8 mouse cellular contexts compared by ENCODE assay signal in genomic region chr17:34630761-34631301, GRCm38 (mm10). TPM values are rescaled to one million over a fixed set of nuclear protein-coding genes. Genes with fewer than 3 reads are reported as not detected.
DNase-seq lines count a peak whose midpoint lies in the region; ATAC-seq lines count a peak whose summit lies in the region.

No protein-coding gene starts in this region.

- ATAC-seq in kidney, embryonic 14.5 days (ENCODE audit: low FRiP score, low TSS enrichment), result no peak
- ATAC-seq in hindbrain, embryonic 11.5 days (ENCODE audit: low FRiP score), result no peak
- no peak for ATAC-seq in midbrain, embryonic 13.5 days
- ATAC-seq in activated CD4-positive, CD25-positive, alpha-beta regulatory T cell, adult 4 months, result no peak

- no peak overlapping the region for H3K27ac ChIP-seq in kidney, embryonic 14.5 days (ENCODE audit: low read depth, low read length)
- H3K27ac ChIP-seq in hindbrain, embryonic 11.5 days (ENCODE audit: low read depth, low read length), result no peak overlapping the region
- no peak overlapping the region for H3K27ac ChIP-seq in midbrain, embryonic 13.5 days

- DNase-seq in kidney, postnatal 14 days, result no peak
- DNase-seq in cerebellum, adult 9-10 months, result peak; percentile 68
- DNase-seq in hindbrain, embryonic 11.5 days (ENCODE audit: low spot score), result peak; percentile 27
- DNase-seq in embryo, embryonic 9.5 days (ENCODE audit: extremely low spot score), result no peak
- no peak for DNase-seq in layer of hippocampus, adult 11-12 months (ENCODE audit: low spot score)

- H3K4me2 ChIP-seq in kidney, embryonic 14.5 days (replicated peaks; ENCODE audit: low read depth, low read length), result peak overlapping the region; percentile 40
- peak overlapping the region; percentile 60 for H3K4me2 ChIP-seq in hindbrain, embryonic 11.5 days (replicated peaks; ENCODE audit: low read depth, low read length)
- H3K4me2 ChIP-seq in midbrain, embryonic 13.5 days (replicated peaks), result peak overlapping the region; percentile 91

- 3% methylated on average over 37 of the region's 48 CpGs for WGBS in kidney, embryonic 14.5 days
- WGBS in hindbrain, embryonic 11.5 days, result 2% methylated on average over 34 of the region's 48 CpGs
- 2% methylated on average over 45 of the region's 48 CpGs for WGBS in midbrain, embryonic 13.5 days

- no peaks in the 10 kb centered on the region for H3K9me3 ChIP-seq in kidney, embryonic 14.5 days (ENCODE audit: control insufficient read depth, low read length)
- H3K9me3 ChIP-seq in hindbrain, embryonic 11.5 days (ENCODE audit: control insufficient read depth, low read length), result no peaks in the 10 kb centered on the region
- H3K9me3 ChIP-seq in midbrain, embryonic 13.5 days, result no peaks in the 10 kb centered on the region

- peak overlapping the region; percentile 25 for H3K4me3 ChIP-seq in kidney, embryonic 14.5 days (ENCODE audit: low read length)
- peak overlapping the region; percentile 27 for H3K4me3 ChIP-seq in hindbrain, embryonic 11.5 days (ENCODE audit: low read depth, low read length)
- H3K4me3 ChIP-seq in midbrain, embryonic 13.5 days (replicated peaks), result peak overlapping the region; percentile 80

- peak overlapping the region; percentile 40; the same call in 1 of the 2 replicates for H3K9ac ChIP-seq in kidney, embryonic 14.5 days (ENCODE audit: low read depth, low read length)
- peak overlapping the region; percentile 11; the same call in 1 of the 2 replicates for H3K9ac ChIP-seq in hindbrain, embryonic 11.5 days (ENCODE audit: low read depth, low read length)
- peak overlapping the region; percentile 83 for H3K9ac ChIP-seq in midbrain, embryonic 13.5 days (replicated peaks)

- H3K27me3 ChIP-seq in kidney, embryonic 14.5 days (ENCODE audit: control insufficient read depth, insufficient read depth, low read length), result peaks cover 22% of the 10 kb centered on the region
- peaks cover 35% of the 10 kb centered on the region for H3K27me3 ChIP-seq in hindbrain, embryonic 11.5 days (ENCODE audit: control insufficient read depth, insufficient read depth, low read length)
- H3K27me3 ChIP-seq in midbrain, embryonic 13.5 days, result peaks cover 34% of the 10 kb centered on the region

- peaks cover 44% of the 10 kb centered on the region for H3K4me1 ChIP-seq in kidney, embryonic 14.5 days (ENCODE audit: control insufficient read depth, insufficient read depth, low read length)
- peaks cover 32% of the 10 kb centered on the region for H3K4me1 ChIP-seq in hindbrain, embryonic 11.5 days (replicated peaks; ENCODE audit: control insufficient read depth, insufficient read depth, low read length)
- H3K4me1 ChIP-seq in midbrain, embryonic 13.5 days (replicated peaks), result peaks cover 60% of the 10 kb centered on the region

- no peaks in the 10 kb centered on the region for H3K36me3 ChIP-seq in kidney, embryonic 14.5 days (ENCODE audit: control insufficient read depth, insufficient read depth, low read length)
- no peaks in the 10 kb centered on the region for H3K36me3 ChIP-seq in hindbrain, embryonic 11.5 days (ENCODE audit: control insufficient read depth, insufficient read depth, low read length)
- no peaks in the 10 kb centered on the region for H3K36me3 ChIP-seq in midbrain, embryonic 13.5 days

RNA-seq across cellular contexts. Expression of gene Prrt1, which starts 1.5 kb away (rescaled TPM):
- polyA plus RNA-seq in kidney, embryonic 14.5 days (2014; fragmentation: Nextera tagmentation; extraction: Ambion mirVana), result 0.16 and 0.18 TPM in 2 replicates
- polyA plus RNA-seq in hindbrain, embryonic 11.5 days (2014; fragmentation: Nextera tagmentation; extraction: Ambion mirVana), result 1.0 and 2.0 TPM in 2 replicates
- polyA plus RNA-seq in midbrain, embryonic 13.5 days (2015; fragmentation: Nextera tagmentation; extraction: Ambion mirVana), result 7.4 and 7.5 TPM in 2 replicates
- polyA plus RNA-seq in activated CD4-positive, CD25-positive, alpha-beta regulatory T cell, adult 4 months (2017; shearing (Covaris generic)), result 1 to 10 TPM in 1 of 2 experiments, under 1 TPM in 1; 0.34 to 1.4 TPM

RNA-seq across cellular contexts. Expression of gene Ppt2, which starts 2.5 kb away (rescaled TPM):
- polyA plus RNA-seq in kidney, embryonic 14.5 days (2014; fragmentation: Nextera tagmentation; extraction: Ambion mirVana), result 33.5 and 39.1 TPM in 2 replicates
- 23.6 and 26.0 TPM in 2 replicates for polyA plus RNA-seq in hindbrain, embryonic 11.5 days (2014; fragmentation: Nextera tagmentation; extraction: Ambion mirVana)
- 22.3 and 23.3 TPM in 2 replicates for polyA plus RNA-seq in midbrain, embryonic 13.5 days (2015; fragmentation: Nextera tagmentation; extraction: Ambion mirVana)
- 10 to 100 TPM; 13.3 to 16.8 TPM for polyA plus RNA-seq in activated CD4-positive, CD25-positive, alpha-beta regulatory T cell, adult 4 months (2017; shearing (Covaris generic))

RNA-seq across cellular contexts. Expression of gene Fkbpl, which starts 13.7 kb away (rescaled TPM):
- 14.8 and 16.5 TPM in 2 replicates for polyA plus RNA-seq in kidney, embryonic 14.5 days (2014; fragmentation: Nextera tagmentation; extraction: Ambion mirVana)
- 16.4 and 17.2 TPM in 2 replicates for polyA plus RNA-seq in hindbrain, embryonic 11.5 days (2014; fragmentation: Nextera tagmentation; extraction: Ambion mirVana)
- 17.0 and 18.9 TPM in 2 replicates for polyA plus RNA-seq in midbrain, embryonic 13.5 days (2015; fragmentation: Nextera tagmentation; extraction: Ambion mirVana)
- polyA plus RNA-seq in activated CD4-positive, CD25-positive, alpha-beta regulatory T cell, adult 4 months (2017; shearing (Covaris generic)), result 1 to 10 TPM; 3.5 to 5.4 TPM

RNA-seq across cellular contexts. Expression of gene Egfl8, which starts 15.1 kb away (rescaled TPM):
- 3.2 and 3.6 TPM in 2 replicates for polyA plus RNA-seq in kidney, embryonic 14.5 days (2014; fragmentation: Nextera tagmentation; extraction: Ambion mirVana)
- polyA plus RNA-seq in hindbrain, embryonic 11.5 days (2014; fragmentation: Nextera tagmentation; extraction: Ambion mirVana), result 4.4 and 4.7 TPM in 2 replicates
- polyA plus RNA-seq in midbrain, embryonic 13.5 days (2015; fragmentation: Nextera tagmentation; extraction: Ambion mirVana), result 6.8 and 8.6 TPM in 2 replicates
- 1 to 10 TPM; 1.3 to 1.9 TPM for polyA plus RNA-seq in activated CD4-positive, CD25-positive, alpha-beta regulatory T cell, adult 4 months (2017; shearing (Covaris generic))

RNA-seq across cellular contexts. Expression of gene Atf6b, which starts 16.1 kb away (rescaled TPM):
- 54.6 and 61.7 TPM in 2 replicates for polyA plus RNA-seq in kidney, embryonic 14.5 days (2014; fragmentation: Nextera tagmentation; extraction: Ambion mirVana)
- polyA plus RNA-seq in hindbrain, embryonic 11.5 days (2014; fragmentation: Nextera tagmentation; extraction: Ambion mirVana), result 61.9 and 67.5 TPM in 2 replicates
- polyA plus RNA-seq in midbrain, embryonic 13.5 days (2015; fragmentation: Nextera tagmentation; extraction: Ambion mirVana), result 118 and 122 TPM in 2 replicates
- polyA plus RNA-seq in activated CD4-positive, CD25-positive, alpha-beta regulatory T cell, adult 4 months (2017; shearing (Covaris generic)), result 10 to 100 TPM; 15.6 to 26.7 TPM

Comparison
In these comparisons a context has a peak if more than half of its experiments do, and no peak if none do; other contexts are left out.
1. H3K4me2 ChIP-seq: peak in every context shown above with its lines; median percentile 91 in midbrain, embryonic 13.5 days; 60 in hindbrain, embryonic 11.5 days; 40 in kidney, embryonic 14.5 days.
2. H3K4me3 ChIP-seq: peak in every context shown above with its lines; median percentile 80 in midbrain, embryonic 13.5 days; 27 in hindbrain, embryonic 11.5 days; 25 in kidney, embryonic 14.5 days.
3. H3K9ac ChIP-seq: peak in every context shown above with its lines; median percentile 83 in midbrain, embryonic 13.5 days; 40 in kidney, embryonic 14.5 days; 11 in hindbrain, embryonic 11.5 days.
4. DNase-seq: peak in cerebellum, adult 9-10 months (single experiment) and hindbrain, embryonic 11.5 days (single experiment); none in kidney, postnatal 14 days (single experiment), embryo, embryonic 9.5 days (single experiment) and layer of hippocampus, adult 11-12 months (single experiment).